Comparison of ENCODE assay signal across 8 mouse cellular contexts in genomic region chr6:87466221-87466620, GRCm38 (mm10). TPM values are rescaled to one million over a fixed set of nuclear protein-coding genes. Genes with fewer than 3 reads are reported as not detected.
DNase-seq lines count a peak whose midpoint lies in the region; ATAC-seq and TF ChIP-seq lines count a peak whose summit lies in the region.

No protein-coding gene starts in this region.

- DNase-seq in A20 (ENCODE audit: low read depth, low spot score) = peak; percentile 73
- peak; percentile 79 for DNase-seq in adrenal gland, postnatal 14 days
- DNase-seq in heart, adult 9 months (ENCODE audit: low spot score in 2 of 2) = peak; percentile 42 to 64
- DNase-seq in kidney, adult 9 months = peak; percentile 80
- DNase-seq in liver, embryonic 11.5 days (ENCODE audit: low spot score) = peak; percentile 64
- DNase-seq in neural tube, embryonic 11.5 days (ENCODE audit: low spot score) = peak; percentile 81

- H3K4me2 ChIP-seq in embryonic facial prominence, embryonic 12.5 days (replicated peaks) = peak overlapping the region; percentile 29
- H3K4me2 ChIP-seq in liver, embryonic 11.5 days = no peak overlapping the region
- H3K4me2 ChIP-seq in neural tube, embryonic 11.5 days (ENCODE audit: low read depth) = peak overlapping the region; percentile 14; the same call in 1 of the 2 replicates

- no peak overlapping the region for H3K9ac ChIP-seq in embryonic facial prominence, embryonic 12.5 days
- no peak overlapping the region for H3K9ac ChIP-seq in liver, embryonic 11.5 days (ENCODE audit: low read depth, low read length)
- H3K9ac ChIP-seq in neural tube, embryonic 11.5 days (ENCODE audit: low read length) = peak overlapping the region; percentile 22; the same call in 1 of the 2 replicates

- no peak for TF ChIP-seq POLR2A in testis, adult 2 months (IDR thresholded peaks at IDR 0.05; ENCODE audit: control insufficient read depth, low read depth, low read length)

- no peak for ATAC-seq in embryonic facial prominence, embryonic 12.5 days (ENCODE audit: insufficient number of reproducible peaks, insufficient read depth, low FRiP score, low TSS enrichment)
- no peak for ATAC-seq in liver, embryonic 11.5 days (replicated peaks; ENCODE audit: low FRiP score)
- ATAC-seq in neural tube, embryonic 11.5 days (ENCODE audit: insufficient read depth, low FRiP score, low TSS enrichment) = no peak

- H3K9me3 ChIP-seq in embryonic facial prominence, embryonic 12.5 days = no peaks in the 10 kb centered on the region
- no peaks in the 10 kb centered on the region for H3K9me3 ChIP-seq in liver, embryonic 11.5 days (ENCODE audit: control insufficient read depth, low read length)
- H3K9me3 ChIP-seq in neural tube, embryonic 11.5 days (ENCODE audit: control insufficient read depth, low read length) = no peaks in the 10 kb centered on the region

- no peaks in the 10 kb centered on the region for H3K36me3 ChIP-seq in embryonic facial prominence, embryonic 12.5 days
- no peaks in the 10 kb centered on the region for H3K36me3 ChIP-seq in liver, embryonic 11.5 days (ENCODE audit: control insufficient read depth, insufficient read depth, low read length)
- H3K36me3 ChIP-seq in neural tube, embryonic 11.5 days (ENCODE audit: control insufficient read depth, insufficient read depth, low read length) = no peaks in the 10 kb centered on the region
- no peaks in the 10 kb centered on the region for H3K36me3 ChIP-seq in testis, adult 2 months (ENCODE audit: control insufficient read depth, insufficient read depth, low read length)

- no peaks in the 10 kb centered on the region for H3K27me3 ChIP-seq in embryonic facial prominence, embryonic 12.5 days
- H3K27me3 ChIP-seq in liver, embryonic 11.5 days (replicated peaks; ENCODE audit: control insufficient read depth, insufficient read depth, low read length) = no peaks in the 10 kb centered on the region
- H3K27me3 ChIP-seq in neural tube, embryonic 11.5 days (ENCODE audit: control insufficient read depth, insufficient read depth, low read length) = no peaks in the 10 kb centered on the region
- H3K27me3 ChIP-seq in testis, adult 2 months (ENCODE audit: control insufficient read depth, insufficient read depth, low read length) = no peaks in the 10 kb centered on the region

- H3K4me3 ChIP-seq in embryonic facial prominence, embryonic 12.5 days = no peak overlapping the region
- no peak overlapping the region for H3K4me3 ChIP-seq in liver, embryonic 11.5 days (ENCODE audit: low read depth, low read length)
- H3K4me3 ChIP-seq in neural tube, embryonic 11.5 days (ENCODE audit: low read depth, low read length) = no peak overlapping the region
- H3K4me3 ChIP-seq in testis, adult 2 months (ENCODE audit: control insufficient read depth, low read depth, low read length) = no peak overlapping the region

- WGBS in embryonic facial prominence, embryonic 12.5 days = 6% methylated on average over 12 of the region's 12 CpGs
- 26% methylated on average over 12 of the region's 12 CpGs for WGBS in liver, embryonic 11.5 days
- WGBS in neural tube, embryonic 11.5 days = 13% methylated on average over 12 of the region's 12 CpGs

- H3K4me1 ChIP-seq in embryonic facial prominence, embryonic 12.5 days = no peaks in the 10 kb centered on the region
- H3K4me1 ChIP-seq in liver, embryonic 11.5 days (replicated peaks; ENCODE audit: control insufficient read depth, insufficient read depth, low read length) = no peaks in the 10 kb centered on the region
- H3K4me1 ChIP-seq in neural tube, embryonic 11.5 days (ENCODE audit: control insufficient read depth, insufficient read depth, low read length) = no peaks in the 10 kb centered on the region
- peaks cover 3% of the 10 kb centered on the region; the same call in 1 of the 2 replicates for H3K4me1 ChIP-seq in testis, adult 2 months (ENCODE audit: control insufficient read depth, insufficient read depth, low read length)

- TF ChIP-seq CTCF in testis, adult 2 months (IDR thresholded peaks at IDR 0.05; ENCODE audit: control insufficient read depth, insufficient read depth, insufficient replicate concordance, low read depth, low read length) = peak; percentile 99

- H3K27ac ChIP-seq in embryonic facial prominence, embryonic 12.5 days = no peak overlapping the region
- no peak overlapping the region for H3K27ac ChIP-seq in liver, embryonic 11.5 days (ENCODE audit: low read depth, low read length)
- H3K27ac ChIP-seq in neural tube, embryonic 11.5 days (ENCODE audit: low read depth, low read length) = no peak overlapping the region
- H3K27ac ChIP-seq in testis, adult 2 months (ENCODE audit: control insufficient read depth, insufficient read depth, low read depth, low read length) = no peak overlapping the region

RNA-seq across cellular contexts. Expression of gene Bmp10, which starts 37.4 kb away (rescaled TPM):
- 0.67 TPM in 1 of 2 replicates, not detected in the other for total RNA-seq in adrenal gland, postnatal 14 days (2021)
- not detected in 2 replicates for polyA plus RNA-seq in embryonic facial prominence, embryonic 12.5 days (2016; fragmentation: Nextera tagmentation; extraction: Ambion mirVana)
- polyA plus RNA-seq in liver, embryonic 11.5 days (2014; fragmentation: Nextera tagmentation; extraction: Ambion mirVana) = 0.75 and 0.82 TPM in 2 replicates
- not detected in 2 replicates for polyA plus RNA-seq in neural tube, embryonic 11.5 days (2014; fragmentation: Nextera tagmentation; extraction: Ambion mirVana)
- polyA plus RNA-seq in testis, adult 2 months (2012; rRNA removed) = not detected in 2 replicates
